Mouse (Mus musculus) kidney, postnatal 25 days (tissue): ENCODE data around the gene Klf16.
"Not testable (repeated sequence)": the region's sequence is repeated elsewhere in the genome, so short reads cannot be mapped to it uniquely, and the experiment has no call there.

Experiments
- DNase-seq, 2 experiments: peaks; one replicate each; pipeline ENCODE4 v3.0.0; 2021; ENCODE audit warnings: mixed read lengths in 2 of 2

The Klf16 gene

DNA sequence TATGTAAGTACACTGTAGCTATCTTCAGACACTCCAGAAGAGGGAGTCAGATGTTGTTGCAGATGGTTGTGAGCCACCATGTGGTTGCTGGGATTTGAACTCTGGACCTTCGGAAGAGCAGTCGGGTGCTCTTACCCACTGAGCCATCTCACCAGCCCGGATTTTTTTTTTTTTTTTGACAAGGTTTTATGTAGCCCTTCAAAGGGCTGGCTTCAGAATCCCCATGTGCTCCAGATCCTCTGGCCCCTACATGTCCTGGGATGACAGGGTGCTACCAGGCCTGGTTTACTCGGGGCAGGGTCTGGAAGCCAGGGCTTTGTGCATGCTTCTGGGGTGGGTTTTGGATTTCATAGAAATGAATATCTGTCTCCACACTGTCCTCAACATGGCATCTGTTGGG is 28.6 kb upstream of the Klf16 start, which contains the start of gene Gm49322:
Gm49322 (plus strand) TSS at position 301 of the 400 bp plus-strand sequence.
- DNase-seq = not testable (repeated sequence)

- no peak for DNase-seq
Measured at GRCm38 (mm10) chr10:80604988-80605387, 27.9 kb upstream of the Klf16 start.

DNA sequence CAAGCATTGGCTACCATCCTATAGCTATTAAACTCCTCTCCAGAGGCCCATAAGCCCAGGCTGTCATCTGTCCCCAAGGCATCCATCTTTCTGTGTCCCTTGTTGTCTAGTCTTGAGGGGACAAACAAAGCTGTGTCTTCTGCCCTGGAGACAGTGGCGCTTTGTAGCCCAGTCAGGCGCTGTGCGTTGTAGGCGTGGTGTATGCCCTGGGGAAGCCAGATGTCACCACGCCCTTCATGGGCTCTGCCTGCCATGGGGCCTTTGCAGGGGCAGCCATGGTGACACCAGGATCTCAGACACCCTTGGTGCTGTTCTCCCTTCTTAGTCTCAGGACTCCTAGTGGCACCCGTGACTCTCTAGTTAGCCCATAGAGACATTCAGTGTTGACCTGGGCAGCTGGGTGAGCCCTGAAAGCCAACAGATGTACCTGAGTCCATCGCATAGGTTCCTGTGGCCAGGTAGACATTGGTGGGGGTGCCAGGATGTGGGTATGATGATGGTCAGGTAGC is 26.9 kb upstream of the Klf16 start:
- no peak for DNase-seq

DNA sequence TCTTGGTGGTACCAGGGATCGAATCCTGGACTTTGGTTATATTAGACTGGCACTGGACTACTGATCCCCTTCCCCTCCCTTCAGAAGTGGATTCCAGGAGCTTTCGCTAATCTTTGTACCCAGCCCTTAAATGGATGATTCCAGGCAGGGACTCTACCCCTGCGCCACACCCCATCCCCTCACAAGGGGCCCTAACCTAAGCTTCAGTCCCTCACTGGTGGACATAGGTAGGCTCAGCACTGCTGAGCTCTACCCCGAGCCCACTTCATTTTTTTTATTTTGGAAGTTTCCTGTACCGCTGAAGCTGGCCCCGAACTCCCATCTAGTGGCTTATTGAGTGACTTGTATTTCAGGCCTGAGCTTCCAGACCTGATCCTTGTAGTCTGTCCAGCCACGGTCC is 26.2 kb upstream of the Klf16 start:
- DNase-seq = no peak

DNA sequence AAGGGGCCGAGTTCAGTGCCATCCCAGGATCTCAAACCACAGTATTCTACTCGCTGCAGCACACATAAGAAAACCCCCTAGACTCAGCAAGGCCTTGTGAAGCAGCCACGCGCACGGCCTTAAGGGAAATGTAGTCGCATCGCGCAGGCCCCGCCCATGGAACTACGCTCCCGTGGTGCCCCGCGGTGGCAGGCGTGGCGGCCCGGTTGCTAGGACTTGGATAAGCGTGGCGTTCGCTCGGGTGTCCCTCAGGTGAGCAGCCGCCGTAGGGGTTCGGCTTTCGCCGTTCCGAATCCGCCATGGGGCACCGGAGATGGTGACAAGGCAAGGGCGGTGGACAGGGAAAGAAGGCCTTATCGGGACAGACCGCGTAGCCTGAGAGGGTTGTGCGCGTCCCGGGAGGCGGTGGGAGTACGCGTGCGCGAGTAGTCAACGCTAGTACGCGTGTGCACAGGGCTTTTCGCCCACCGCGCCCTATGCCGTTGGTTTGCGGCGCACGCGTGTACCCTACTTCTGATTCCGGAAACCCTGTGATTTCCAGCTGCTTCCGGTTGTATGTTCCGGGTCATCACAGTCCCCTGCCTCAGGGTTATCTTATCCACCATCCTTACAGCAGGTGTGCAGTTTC is 25.7 kb upstream of the Klf16 start, which contains the start of the genes Scamp4 and Adat3:
Scamp4 (plus strand) TSS at position 175 of the 628 bp plus-strand sequence.
Adat3 (plus strand) TSS at position 183 of the 628 bp plus-strand sequence.
- peak; percentile 96 to 97 for DNase-seq

DNA sequence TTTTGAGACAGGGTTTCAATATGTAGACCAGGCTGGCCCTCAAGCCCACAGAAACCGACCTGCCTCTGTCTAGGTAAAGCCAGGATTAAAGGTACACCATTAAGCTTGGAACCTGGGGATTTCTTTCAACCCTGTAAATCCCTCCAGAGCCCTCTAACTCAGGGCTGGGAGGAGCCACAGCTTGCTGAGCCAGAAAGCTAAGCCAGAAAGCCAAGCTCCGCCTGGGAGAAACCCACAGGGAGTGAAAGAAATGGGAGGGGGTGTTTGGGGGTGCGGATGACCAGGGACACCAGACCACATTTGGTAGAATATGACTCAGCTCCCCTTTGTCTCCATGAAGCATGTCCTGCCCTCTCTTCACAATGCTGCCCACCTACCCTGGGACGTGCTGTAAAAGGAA is 19.2 kb upstream of the Klf16 start:
- peak in 1 of 2 experiments; percentile 18 for DNase-seq

DNA sequence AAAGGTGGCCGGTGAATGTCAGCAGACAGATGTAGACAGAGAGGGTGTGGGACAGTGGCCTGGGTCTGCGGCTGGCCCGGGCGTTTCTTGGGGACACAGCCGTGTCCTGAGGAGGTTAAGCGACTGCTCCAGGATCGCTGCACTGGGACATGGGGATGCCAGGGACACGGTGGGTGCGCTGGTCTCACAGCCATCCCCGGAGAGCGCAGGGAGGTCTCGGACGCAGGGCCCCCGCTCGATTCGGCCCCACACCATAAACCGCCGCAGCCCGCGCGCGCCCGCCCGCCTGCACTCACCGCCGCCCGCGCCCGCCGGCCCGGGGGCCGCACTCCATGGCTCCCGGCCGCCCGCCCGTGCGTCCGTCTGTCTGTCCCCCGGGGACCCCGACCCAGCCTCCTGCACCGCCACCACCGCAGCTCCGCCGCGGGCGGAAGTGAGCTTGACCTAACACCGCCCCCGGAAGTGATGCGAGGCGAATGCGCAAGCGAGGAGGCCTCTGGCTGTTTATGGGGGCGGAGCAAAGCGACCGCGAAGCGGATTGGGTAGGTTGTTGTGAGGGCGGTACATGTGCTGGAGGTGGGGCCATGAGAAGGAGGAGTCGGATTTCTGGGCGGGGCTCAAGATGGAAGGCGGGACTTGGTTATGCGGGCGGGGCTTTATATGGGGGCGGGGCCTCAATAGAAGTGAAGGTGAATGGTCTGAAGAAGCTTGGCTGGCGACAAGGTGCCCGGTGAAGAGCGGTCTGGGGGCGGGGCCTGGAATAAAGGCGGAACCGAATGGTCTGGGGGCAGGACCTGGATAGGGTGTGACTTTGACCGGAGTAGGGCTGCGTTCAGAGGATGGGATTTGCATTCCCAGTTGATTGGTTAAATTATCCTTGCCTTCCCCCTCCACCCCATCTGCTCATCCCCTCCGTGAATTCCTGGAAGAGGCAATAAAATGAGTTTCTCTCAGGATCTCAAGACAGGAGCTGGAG is 13.0 kb upstream of the Klf16 start, which contains the start of gene Abhd17a:
Abhd17a (minus strand) TSS at position 463 of the 976 bp plus-strand sequence.
- DNase-seq = peak; percentile 99

DNA sequence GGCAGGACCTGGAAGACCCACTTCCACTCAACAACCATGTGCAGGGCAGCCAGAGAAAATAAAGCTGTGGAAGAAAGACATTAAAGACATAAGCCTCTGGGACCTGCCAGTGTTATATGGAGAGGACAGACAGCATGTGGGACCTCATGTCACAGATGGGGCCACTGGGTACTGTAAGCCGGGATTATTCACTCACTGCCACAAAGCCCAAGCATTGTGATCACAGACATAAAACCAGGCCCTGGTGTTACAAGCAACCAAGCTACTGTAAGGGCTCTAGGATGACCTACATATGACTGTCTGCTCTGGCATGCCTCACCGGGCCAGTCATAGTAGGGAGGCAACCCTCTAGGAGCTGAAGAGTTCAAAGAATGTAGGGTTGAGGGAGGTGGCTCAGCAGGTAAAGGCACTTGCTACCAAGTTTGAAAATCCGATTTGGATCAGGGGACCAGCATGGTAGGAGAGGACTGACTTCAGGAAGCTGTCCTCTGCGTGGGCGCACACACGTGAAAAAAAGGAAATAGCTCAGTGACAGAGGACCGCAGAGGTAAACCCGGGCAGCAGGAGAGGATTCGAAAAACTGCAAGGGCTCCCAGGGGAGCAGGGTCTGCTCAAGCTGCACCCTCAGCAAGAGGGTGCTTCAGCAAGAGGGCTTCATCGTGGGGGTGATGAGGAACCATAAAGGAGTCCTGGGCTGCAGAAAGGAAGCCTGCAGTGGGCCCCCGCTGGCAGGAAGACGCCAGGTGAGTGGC is 12.2 kb upstream of the Klf16 start:
- DNase-seq = peak in 1 of 2 experiments; percentile 37

DNA sequence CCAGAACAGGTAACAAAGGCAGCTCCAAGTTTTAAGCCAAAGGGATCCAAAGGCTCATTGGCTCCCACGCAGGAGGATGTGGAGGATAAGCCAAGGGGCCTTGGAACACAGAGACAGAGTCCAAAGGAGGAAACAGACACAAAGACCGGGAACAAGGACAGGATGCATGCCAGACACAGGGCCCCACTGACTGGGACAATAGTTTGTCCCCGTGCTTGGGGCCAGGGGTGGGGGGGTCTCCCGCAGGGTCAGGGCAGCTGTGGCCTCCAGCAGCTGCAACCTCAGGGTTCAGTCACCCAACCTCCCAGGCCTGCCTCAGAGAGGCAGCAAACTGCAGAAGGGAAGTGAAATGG is 10.2 kb upstream of the Klf16 start:
- DNase-seq = peak; percentile 59 to 84

- DNase-seq = no peak
Measured at GRCm38 (mm10) chr10:80586407-80587304, 9.5 kb upstream of the Klf16 start.

- DNase-seq = no peak
Measured at GRCm38 (mm10) chr10:80585581-80585980, 8.5 kb upstream of the Klf16 start.

GRCm38 (mm10) chr10:80584642-80585552 is 7.8 kb upstream of the Klf16 start:
- DNase-seq = peak in 1 of 2 experiments; percentile 58

GRCm38 (mm10) chr10:80584045-80584488 is 6.9 kb upstream of the Klf16 start:
- DNase-seq = peak; percentile 79 to 90

- DNase-seq = no peak
Measured at GRCm38 (mm10) chr10:80583047-80583446, 5.9 kb upstream of the Klf16 start.

- peak; percentile 77 to 80 for DNase-seq
Measured at GRCm38 (mm10) chr10:80578911-80579310, 1.8 kb upstream of the Klf16 start.

- peak; percentile 85 to 91 for DNase-seq
Measured at GRCm38 (mm10) chr10:80578131-80578750, 1.1 kb upstream of the Klf16 start.

DNA sequence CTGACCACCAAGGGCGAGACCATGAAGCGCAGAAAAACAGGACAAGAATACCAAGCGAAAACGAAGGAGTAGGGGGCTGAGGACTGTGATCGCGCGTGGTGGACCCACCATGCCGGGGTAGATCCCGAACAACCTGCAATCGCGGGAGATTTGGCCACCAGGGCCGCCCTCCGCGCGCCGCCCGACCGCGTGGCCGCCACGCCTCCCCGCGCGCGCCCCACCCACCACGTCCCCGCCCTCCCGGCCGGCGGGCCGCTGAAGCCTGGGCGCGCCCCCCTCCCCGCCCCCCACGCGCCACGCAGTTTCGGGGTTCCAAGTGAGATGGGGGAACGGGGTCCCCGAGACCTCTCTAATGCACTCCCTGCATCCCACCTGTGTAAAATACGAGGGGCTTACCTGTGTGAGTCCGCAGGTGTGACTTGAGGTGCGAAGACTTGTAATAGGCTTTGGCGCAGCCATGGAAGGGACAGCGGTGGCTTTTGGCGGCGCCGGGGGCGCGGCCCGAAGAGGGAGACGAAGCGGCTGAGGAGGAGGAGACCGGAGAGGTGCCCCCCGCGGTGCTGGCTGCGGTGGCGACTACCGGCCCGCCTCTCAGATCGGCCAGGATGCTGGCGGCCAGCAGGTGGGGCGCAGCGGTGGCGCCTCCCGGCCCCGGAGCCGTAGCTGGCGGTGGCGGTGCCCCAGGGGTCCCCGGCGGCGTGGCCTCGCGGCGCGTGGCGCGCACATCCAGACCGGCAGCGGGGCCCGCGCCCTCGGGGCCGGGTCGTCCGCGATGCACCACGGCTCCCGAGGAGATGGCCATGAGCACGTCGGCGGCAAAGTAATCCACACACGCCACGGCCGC is 548 bp downstream of the Klf16 start:
- peak; percentile 51 to 77 for DNase-seq

DNA sequence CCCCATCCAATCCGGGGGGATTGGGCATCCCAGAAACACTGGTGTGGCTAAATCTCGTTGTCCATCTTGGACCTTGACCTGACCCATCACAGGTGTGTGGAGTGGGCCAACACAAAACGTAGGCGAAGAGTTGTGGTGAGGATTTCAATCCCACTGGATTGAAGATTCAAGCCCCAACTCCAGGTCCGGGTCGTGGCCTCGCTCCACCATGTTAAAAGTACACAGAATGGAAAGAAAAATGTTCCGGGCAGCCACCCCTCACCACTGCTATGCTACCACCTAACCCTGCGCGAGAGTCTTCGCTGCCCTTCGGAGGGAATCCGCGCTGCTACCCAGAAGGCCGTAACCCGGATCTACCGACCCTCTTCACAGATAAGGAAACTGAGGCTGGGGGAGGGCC is 1.2 kb downstream of the Klf16 start:
- no peak for DNase-seq

DNA sequence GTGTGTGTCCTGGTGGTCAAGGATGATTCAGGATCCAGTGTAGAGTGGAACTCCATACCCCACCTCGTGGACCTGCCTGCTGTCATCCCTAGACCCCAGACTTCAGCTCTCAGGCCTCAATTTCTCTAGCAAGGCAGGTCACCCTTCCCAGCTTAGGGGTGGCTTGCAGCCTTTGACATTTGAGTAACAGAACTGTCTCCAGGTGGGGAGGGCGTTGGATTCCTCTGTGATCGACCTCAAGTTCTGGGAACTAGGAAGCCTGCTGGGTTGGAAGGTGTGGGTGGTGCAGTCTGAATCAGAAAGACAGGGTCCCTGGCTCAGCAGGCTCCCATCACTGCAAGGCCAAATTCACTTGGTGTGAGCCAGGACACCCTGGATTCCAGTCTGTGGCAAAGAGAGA is 2.2 kb downstream of the Klf16 start:
- DNase-seq = no peak
